Comparison of ENCODE assay signal across 11 mouse cellular contexts in the genomic region with DNA sequence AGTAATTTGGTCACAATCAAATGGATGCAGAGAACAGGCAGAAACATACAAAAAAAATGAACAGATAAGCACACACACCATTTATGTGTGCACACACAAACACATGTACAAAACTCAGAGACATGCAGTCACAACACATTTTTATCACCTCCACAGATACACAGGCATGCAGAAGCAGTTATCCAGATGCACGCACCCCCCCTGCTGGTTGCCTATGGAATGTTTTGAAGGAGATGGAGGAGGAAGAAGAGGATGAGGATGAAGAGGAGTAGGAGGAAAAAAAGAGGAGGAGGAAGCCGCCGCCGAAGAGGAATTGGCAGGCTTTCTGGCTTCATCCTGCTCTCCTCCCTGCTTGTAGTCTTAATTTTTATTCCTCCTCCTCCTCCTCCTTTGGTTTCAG. TPM values are rescaled to one million over a fixed set of nuclear protein-coding genes. Genes with fewer than 3 reads are reported as not detected.
DNase-seq lines count a peak whose midpoint lies in the region; ATAC-seq lines count a peak whose summit lies in the region.
"Had no signal": no experiment of that assay in that cellular context is flagged by ENCODE, and none has a peak within 500 bp of the region (broad histone marks: within the 10 kb centered on the region; RNA-seq: fewer than 3 reads in every experiment).

No protein-coding gene starts in this region.

- no peak for ATAC-seq in kidney, embryonic 15.5 days (replicated peaks; ENCODE audit: low FRiP score)
- no peak for ATAC-seq in intestine, embryonic 15.5 days

- no peaks in the 10 kb centered on the region for H3K27me3 ChIP-seq in kidney, embryonic 15.5 days
- no peaks in the 10 kb centered on the region for H3K27me3 ChIP-seq in intestine, embryonic 15.5 days (replicated peaks)

- peak; percentile 21 for DNase-seq in adrenal gland, postnatal 14 days
- DNase-seq in adrenal gland, postnatal 4 days (ENCODE audit: low spot score in 2 of 2) = no peak
- peak; percentile 31 for DNase-seq in kidney, postnatal 10 days
- DNase-seq in A20 (ENCODE audit: low read depth, low spot score) = peak; percentile 49
- peak; percentile 17 for DNase-seq in induced T-regulatory cell, adult 2 months (ENCODE audit: low read depth)
- DNase-seq in natural killer cell, adult 2 months (ENCODE audit: low spot score in 2 of 2) = no peak

- H3K4me3 ChIP-seq in kidney, embryonic 15.5 days (replicated peaks) = no peak overlapping the region
- H3K4me3 ChIP-seq in intestine, embryonic 15.5 days (replicated peaks) = no peak overlapping the region

- no peak overlapping the region for H3K9ac ChIP-seq in kidney, embryonic 15.5 days
- no peak overlapping the region for H3K9ac ChIP-seq in intestine, embryonic 15.5 days

- no peak overlapping the region for H3K4me2 ChIP-seq in kidney, embryonic 15.5 days
- H3K4me2 ChIP-seq in intestine, embryonic 15.5 days (replicated peaks) = no peak overlapping the region

- no peaks in the 10 kb centered on the region for H3K36me3 ChIP-seq in kidney, embryonic 15.5 days
- no peaks in the 10 kb centered on the region for H3K36me3 ChIP-seq in intestine, embryonic 15.5 days

- 45% methylated on average over 4 of the region's 4 CpGs for WGBS in kidney, embryonic 15.5 days
- 58% methylated on average over 4 of the region's 4 CpGs for WGBS in intestine, embryonic 15.5 days

- no peak overlapping the region for H3K27ac ChIP-seq in kidney, embryonic 15.5 days
- no peak overlapping the region for H3K27ac ChIP-seq in intestine, embryonic 15.5 days

- no peaks in the 10 kb centered on the region for H3K4me1 ChIP-seq in kidney, embryonic 15.5 days
- no peaks in the 10 kb centered on the region for H3K4me1 ChIP-seq in intestine, embryonic 15.5 days (replicated peaks)

- H3K9me3 ChIP-seq in kidney, embryonic 15.5 days (replicated peaks) = no peaks in the 10 kb centered on the region
- H3K9me3 ChIP-seq in intestine, embryonic 15.5 days = no peaks in the 10 kb centered on the region

RNA-seq across cellular contexts. Expression of a gene that starts 11.7 kb away (rescaled TPM):
- total RNA-seq in adrenal gland, postnatal 14 days (2021) = 0.63 and 11.8 TPM in 2 replicates
- total RNA-seq in adrenal gland, postnatal 4 days (2021) = under 1 TPM in 1 of 2 experiments, not detected in 1; 0.14 TPM
- polyA plus RNA-seq in kidney, embryonic 15.5 days (2015; fragmentation: Nextera tagmentation; extraction: Ambion mirVana) = 0.12 and 0.33 TPM in 2 replicates
- 0.08 and 0.09 TPM in 2 replicates for polyA plus RNA-seq in intestine, embryonic 15.5 days (2015; fragmentation: Nextera tagmentation; extraction: Ambion mirVana)
- polyA plus RNA-seq: liver, embryonic 16.5 days had no signal

RNA-seq across cellular contexts. Expression of a gene that starts 14.7 kb away (rescaled TPM):
- total RNA-seq in adrenal gland, postnatal 14 days (2021) = 2.6 and 7.4 TPM in 2 replicates
- 1 to 10 TPM in 1 of 2 experiments, not detected in 1; 4.1 TPM for total RNA-seq in adrenal gland, postnatal 4 days (2021)
- 0.21 and 0.44 TPM in 2 replicates for polyA plus RNA-seq in kidney, embryonic 15.5 days (2015; fragmentation: Nextera tagmentation; extraction: Ambion mirVana)
- polyA plus RNA-seq in intestine, embryonic 15.5 days (2015; fragmentation: Nextera tagmentation; extraction: Ambion mirVana) = 0.40 TPM in 1 of 2 replicates, not detected in the other
- polyA plus RNA-seq: intestine, embryonic 14.5 days; neural tube, embryonic 14.5 days had no signal

RNA-seq across cellular contexts. Expression of a gene that starts 29.6 kb away (rescaled TPM):
- 19.6 and 22.0 TPM in 2 replicates for total RNA-seq in adrenal gland, postnatal 14 days (2021)
- total RNA-seq in adrenal gland, postnatal 4 days (2021) = 10 to 100 TPM; 21.7 to 23.8 TPM
- polyA plus RNA-seq in kidney, embryonic 15.5 days (2015; fragmentation: Nextera tagmentation; extraction: Ambion mirVana) = 38.3 and 39.5 TPM in 2 replicates
- 36.0 and 36.7 TPM in 2 replicates for polyA plus RNA-seq in intestine, embryonic 15.5 days (2015; fragmentation: Nextera tagmentation; extraction: Ambion mirVana)

RNA-seq across cellular contexts. Expression of a gene that starts 33.5 kb away (rescaled TPM):
- 26.9 and 29.5 TPM in 2 replicates for total RNA-seq in adrenal gland, postnatal 14 days (2021)
- 10 to 100 TPM; 14.8 to 14.9 TPM for total RNA-seq in adrenal gland, postnatal 4 days (2021)
- 12.4 and 12.6 TPM in 2 replicates for polyA plus RNA-seq in kidney, embryonic 15.5 days (2015; fragmentation: Nextera tagmentation; extraction: Ambion mirVana)
- 8.0 and 9.1 TPM in 2 replicates for polyA plus RNA-seq in intestine, embryonic 15.5 days (2015; fragmentation: Nextera tagmentation; extraction: Ambion mirVana)

RNA-seq across cellular contexts. Expression of a gene that starts 40.2 kb away (rescaled TPM):
- total RNA-seq in adrenal gland, postnatal 14 days (2021) = 0.37 and 0.75 TPM in 2 replicates
- total RNA-seq in adrenal gland, postnatal 4 days (2021) = 1 to 10 TPM; 1.1 to 1.2 TPM
- 0.32 and 0.57 TPM in 2 replicates for polyA plus RNA-seq in kidney, embryonic 15.5 days (2015; fragmentation: Nextera tagmentation; extraction: Ambion mirVana)
- polyA plus RNA-seq in intestine, embryonic 15.5 days (2015; fragmentation: Nextera tagmentation; extraction: Ambion mirVana) = 0.40 and 0.54 TPM in 2 replicates

Comparison
In these comparisons a context has a peak if more than half of its experiments do, and no peak if none do; other contexts are left out.
1. DNase-seq: peak in adrenal gland, postnatal 14 days (single experiment), kidney, postnatal 10 days (single experiment), A20 (single experiment) and induced T-regulatory cell, adult 2 months (single experiment); none in adrenal gland, postnatal 4 days (0 of 2) and natural killer cell, adult 2 months (0 of 2).